32 mouse cellular contexts compared by ENCODE assay signal in genomic region chrX:93580931-93581330, GRCm38 (mm10).
"Had no signal": no experiment of that assay in that cellular context is flagged by ENCODE, and none has a peak within 500 bp of the region (broad histone marks: within the 10 kb centered on the region; RNA-seq: fewer than 3 reads in every experiment).

No protein-coding gene starts in this region.

- H3K27me3 ChIP-seq: limb, embryonic 12.5 days; limb, embryonic 13.5 days; limb, embryonic 15.5 days; liver, embryonic 13.5 days; liver, embryonic 15.5 days; lung, embryonic 15.5 days; megakaryocyte, embryonic 14.5 days; midbrain, embryonic 12.5 days; midbrain, embryonic 13.5 days; midbrain, embryonic 15.5 days; neural tube, embryonic 12.5 days; neural tube, embryonic 13.5 days had no signal

- H3K9me3 ChIP-seq: limb, embryonic 10.5 days; limb, embryonic 12.5 days; limb, embryonic 13.5 days; limb, embryonic 15.5 days; liver, embryonic 13.5 days; liver, embryonic 15.5 days; lung, embryonic 15.5 days; megakaryocyte, embryonic 14.5 days; midbrain, embryonic 10.5 days; midbrain, embryonic 12.5 days; midbrain, embryonic 13.5 days; midbrain, embryonic 15.5 days; neural tube, embryonic 12.5 days; neural tube, embryonic 13.5 days had no signal

- H3K27ac ChIP-seq: limb, embryonic 10.5 days; limb, embryonic 12.5 days; limb, embryonic 13.5 days; limb, embryonic 15.5 days; liver, embryonic 13.5 days; liver, embryonic 14.5 days; liver, embryonic 15.5 days; lung, embryonic 15.5 days; macrophage; midbrain, embryonic 10.5 days; midbrain, embryonic 12.5 days; midbrain, embryonic 13.5 days; midbrain, embryonic 15.5 days; neural tube, embryonic 12.5 days; neural tube, embryonic 13.5 days had no signal

- H3K4me3 ChIP-seq: limb, embryonic 10.5 days; limb, embryonic 12.5 days; limb, embryonic 13.5 days; limb, embryonic 15.5 days; liver, embryonic 13.5 days; liver, embryonic 15.5 days; lung, embryonic 15.5 days; megakaryocyte, embryonic 14.5 days; midbrain, embryonic 10.5 days; midbrain, embryonic 12.5 days; midbrain, embryonic 13.5 days; midbrain, embryonic 15.5 days; myocyte; neural tube, embryonic 12.5 days; neural tube, embryonic 13.5 days had no signal

- ATAC-seq: liver, postnatal 0 days; lung, postnatal 0 days; midbrain, embryonic 13.5 days; midbrain, embryonic 15.5 days; midbrain, embryonic 16.5 days had no signal

- H3K4me2 ChIP-seq: limb, embryonic 12.5 days; limb, embryonic 13.5 days; limb, embryonic 15.5 days; liver, embryonic 11.5 days; liver, embryonic 13.5 days; liver, embryonic 15.5 days; lung, embryonic 14.5 days; lung, embryonic 15.5 days; midbrain, embryonic 11.5 days; midbrain, embryonic 12.5 days; midbrain, embryonic 13.5 days; midbrain, embryonic 15.5 days; neural tube, embryonic 12.5 days; neural tube, embryonic 13.5 days had no signal

- H3K9ac ChIP-seq: limb, embryonic 12.5 days; limb, embryonic 13.5 days; limb, embryonic 15.5 days; liver, embryonic 13.5 days; liver, embryonic 14.5 days; liver, embryonic 15.5 days; liver, postnatal 0 days; lung, embryonic 14.5 days; lung, embryonic 15.5 days; midbrain, embryonic 12.5 days; midbrain, embryonic 13.5 days; midbrain, embryonic 15.5 days; neural tube, embryonic 12.5 days; neural tube, embryonic 13.5 days had no signal

- H3K36me3 ChIP-seq: limb, embryonic 12.5 days; limb, embryonic 13.5 days; limb, embryonic 15.5 days; lung, embryonic 15.5 days; midbrain, embryonic 12.5 days; midbrain, embryonic 13.5 days; midbrain, embryonic 15.5 days; neural tube, embryonic 12.5 days; neural tube, embryonic 13.5 days had no signal

- DNase-seq: left cerebral cortex, postnatal 4 days; liver; liver, embryonic 13.5 days; liver, postnatal 0 days; lung, adult 18-20 months; lung, adult 2 months; lung, embryonic 14.5 days; lung, postnatal 10 days; lung, postnatal 14 days; lung, postnatal 36 days; lung, postnatal 4 days; midbrain, embryonic 14.5 days had no signal

- H3K4me1 ChIP-seq: limb, embryonic 10.5 days; limb, embryonic 12.5 days; limb, embryonic 13.5 days; limb, embryonic 15.5 days; liver, embryonic 13.5 days; liver, embryonic 15.5 days; lung, embryonic 15.5 days; megakaryocyte, embryonic 14.5 days; midbrain, embryonic 10.5 days; midbrain, embryonic 12.5 days; midbrain, embryonic 13.5 days; midbrain, embryonic 15.5 days; neural tube, embryonic 12.5 days; neural tube, embryonic 13.5 days had no signal
